Mouse (Mus musculus) kidney, embryonic 16.5 days (tissue): ENCODE results near the gene Porcn. TPM values are rescaled to one million over a fixed set of nuclear protein-coding genes. Genes with fewer than 3 reads are reported as not detected.

Source experiments
- ATAC-seq: fragments of 200-750 bp; cut with Nextera tagmentation; 2 replicates; pipeline ENCODE4 v1.8.0; 2017; ENCODE audit warnings: moderate TSS enrichment; ENCODE audit not compliant: low FRiP score, low TSS enrichment
- H3K27ac ChIP-seq: fragments of 300-500 bp; sonication (generic); 2 replicates; pipeline ENCODE4 v1.5.1; 2014; ENCODE audit warnings: low read length
- H3K27me3 ChIP-seq: fragments of 300-500 bp; sonication (generic); 2 replicates; pipeline ENCODE4 v1.6.1; 2014; ENCODE audit warnings: low read length, control low read depth, mixed read lengths; ENCODE audit not compliant: insufficient read depth
- H3K36me3 ChIP-seq: fragments of 300-500 bp; sonication (generic); 2 replicates; pipeline ENCODE4 v1.6.1; 2014; ENCODE audit warnings: low read length, control low read depth, mixed read lengths; ENCODE audit not compliant: insufficient read depth
- H3K4me1 ChIP-seq: fragments of 300-500 bp; sonication (generic); 2 replicates; pipeline ENCODE4 v1.6.1; 2014; ENCODE audit warnings: low read length, control low read depth, mixed read lengths; ENCODE audit not compliant: insufficient read depth
- H3K4me2 ChIP-seq: fragments of 300-500 bp; sonication (generic); replicated peaks from 2 replicates; pipeline ENCODE4 v1.6.1; 2014; ENCODE audit warnings: low read depth, low read length
- H3K4me3 ChIP-seq: fragments of 300-500 bp; sonication (generic); 2 replicates; pipeline ENCODE4 v1.5.1; 2014; ENCODE audit warnings: mild to moderate bottlenecking, low read length
- H3K9ac ChIP-seq: fragments of 300-500 bp; sonication (generic); replicated peaks from 2 replicates; pipeline ENCODE4 v1.6.1; 2014; ENCODE audit warnings: low read length
- H3K9me3 ChIP-seq: fragments of 300-500 bp; sonication (generic); 2 replicates; pipeline ENCODE4 v1.6.1; 2016; ENCODE audit warnings: low read length, control low read depth
- WGBS: fragments of 180-500 bp; shearing (Covaris S2); extraction: QIAGEN DNeasy Blood & Tissue Kit; methylation state at CpG from one replicate; pipeline ENCODE4 v1.1.7; 2014; 5-methylcytosine and 5-hydroxymethylcytosine counted together
- polyA plus RNA-seq: library from polyadenylated mRNA; unstranded; fragments of >200 nt; fragmentation: Nextera tagmentation; extraction: Ambion mirVana; gene quantifications from 2 replicates; pipeline ENCODE4 v1.2.1, GENCODE M21; 2015

Porcn gene
- polyA plus RNA-seq, result 8.4 and 9.7 TPM in 2 replicates

- H3K36me3 ChIP-seq, result no peaks in the 10 kb centered on the region
- no peaks in the 10 kb centered on the region for H3K9me3 ChIP-seq
- H3K4me3 ChIP-seq, result peak within 1 kb of the TSS; percentile 56
- H3K27ac ChIP-seq, result no peak within 1 kb of the TSS
- 16% methylated on average over 44 of the region's 46 CpGs for WGBS
- ATAC-seq, result peak; percentile 95
- peak within 1 kb of the TSS; percentile 59 for H3K9ac ChIP-seq
- no peaks in the 10 kb centered on the region for H3K27me3 ChIP-seq
- H3K4me2 ChIP-seq, result peak within 1 kb of the TSS; percentile 57
- no peaks in the 10 kb centered on the region for H3K4me1 ChIP-seq
These were observed at the start of gene Porcn for GRCm38 (mm10) chrX:8206015-8206693. Porcn (minus strand) TSS chrX:8206525.

DNA sequence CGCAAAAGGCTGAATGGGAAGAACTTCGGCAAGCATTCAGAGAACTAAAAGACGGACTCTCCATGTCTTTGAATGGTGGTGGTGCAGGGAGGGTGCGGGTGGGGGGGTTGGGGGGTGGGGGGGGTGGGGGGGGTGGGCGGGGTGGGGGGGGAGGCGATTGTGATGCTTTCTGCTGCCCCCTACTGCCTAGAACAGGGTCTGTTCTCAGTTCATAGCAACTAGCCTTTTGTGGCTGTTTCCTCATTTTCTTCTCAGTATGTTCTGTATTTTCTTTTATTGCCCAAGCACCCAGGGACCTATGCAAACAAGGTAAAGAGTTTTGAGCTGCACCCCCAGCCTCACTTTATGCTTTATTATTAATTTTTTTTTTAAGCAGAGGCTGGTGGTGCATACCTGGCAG, 49.5 kb upstream of the Porcn start:
- Histone ChIP-seq H3K36me3 (no peaks in the 10 kb centered on the region), H3K4me2 (no peak overlapping the region), H3K4me1 (peaks cover 6% of the 10 kb centered on the region; the same call in 1 of the 2 replicates), H3K4me3 (no peak overlapping the region), H3K27me3 (no peaks in the 10 kb centered on the region), H3K9ac (no peak overlapping the region), H3K27ac (no peak overlapping the region), H3K9me3 (no peaks in the 10 kb centered on the region; the same call in 1 of the 2 replicates)
- ATAC-seq, result no peak
- WGBS, result 46% methylated on average over 4 of the region's 6 CpGs

GRCm38 (mm10) chrX:8253711-8254110, 47.4 kb upstream of the Porcn start:
- Histone ChIP-seq H3K4me1 (peaks cover 6% of the 10 kb centered on the region; the same call in 1 of the 2 replicates), H3K27ac (no peak overlapping the region), H3K4me2 (no peak overlapping the region), H3K27me3 (no peaks in the 10 kb centered on the region), H3K9ac (no peak overlapping the region), H3K36me3 (0 out of 2 replicates have a peak, but pooled peaks cover 5% of the 10 kb centered on the region), H3K9me3 (no peaks in the 10 kb centered on the region; the same call in 1 of the 2 replicates), H3K4me3 (no peak overlapping the region)
- ATAC-seq, result no peak
- 72% methylated on average over 2 of the region's 2 CpGs for WGBS

- Histone ChIP-seq H3K9me3 (no peaks in the 10 kb centered on the region; the same call in 1 of the 2 replicates), H3K27ac (peak within 1 kb of the TSS; percentile 69), H3K36me3 (0 out of 2 replicates have a peak, but pooled peaks cover 5% of the 10 kb centered on the region), H3K4me3 (peak within 1 kb of the TSS; percentile 63), H3K27me3 (no peaks in the 10 kb centered on the region), H3K4me2 (peak within 1 kb of the TSS; percentile 61), H3K4me1 (peaks cover 6% of the 10 kb centered on the region; the same call in 1 of the 2 replicates), H3K9ac (peak within 1 kb of the TSS; percentile 82)
- WGBS, result 19% methylated on average over 45 of the region's 45 CpGs
- ATAC-seq, result peak; percentile 89
These were observed 46.3 kb upstream of the Porcn start, which contains the start of gene Ftsj1 for GRCm38 (mm10) chrX:8252334-8253285. Ftsj1 (minus strand) TSS chrX:8252406.

DNA sequence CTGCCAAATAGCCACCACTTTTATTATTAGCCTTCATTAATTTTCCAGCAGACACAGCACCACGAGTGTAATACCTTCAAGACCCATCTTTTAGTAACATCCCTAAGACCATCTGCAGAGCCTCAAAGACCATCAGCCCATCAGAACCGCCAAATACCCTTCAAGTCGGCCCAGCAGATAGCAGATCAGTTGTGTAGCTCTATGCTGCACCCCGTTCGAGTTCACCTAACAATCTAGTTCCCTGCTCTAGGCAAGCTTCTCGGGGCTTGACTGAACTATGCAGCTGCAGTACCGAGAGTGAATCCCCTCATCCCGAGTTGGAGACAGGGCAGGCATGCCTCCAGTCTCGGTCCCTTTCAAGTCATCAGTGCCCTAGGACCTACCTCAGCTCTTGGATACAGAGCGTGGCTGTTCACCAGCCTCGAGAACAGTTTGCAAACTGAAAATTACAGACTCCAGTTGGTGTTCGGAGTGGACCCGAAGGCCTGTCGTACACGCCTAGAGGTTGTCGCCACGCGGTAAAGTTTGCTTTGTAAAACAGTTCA, 45.5 kb upstream of the Porcn start:
- ATAC-seq, result peak; percentile 73
- no peaks in the 10 kb centered on the region for H3K27me3 ChIP-seq

GRCm38 (mm10) chrX:8248542-8249120, 42.3 kb upstream of the Porcn start:
- H3K27me3 ChIP-seq, result no peaks in the 10 kb centered on the region
- no peak for ATAC-seq
- 86% methylated on average over 8 of the region's 8 CpGs for whole genome bisulfite sequencing
- H3K9ac ChIP-seq, result no peak overlapping the region
- H3K4me2 ChIP-seq, result no peak overlapping the region
- no peaks in the 10 kb centered on the region; the same call in 1 of the 2 replicates for H3K9me3 ChIP-seq
- no peak overlapping the region for H3K4me3 ChIP-seq
- H3K36me3 ChIP-seq, result peaks cover 9% of the 10 kb centered on the region; the same call in 1 of the 2 replicates
- H3K27ac ChIP-seq, result no peak overlapping the region
- peaks cover 6% of the 10 kb centered on the region; the same call in 1 of the 2 replicates for H3K4me1 ChIP-seq

More for the DNA sequence above, 45.5 kb upstream of the Porcn start:
- H3K36me3 ChIP-seq, result 0 out of 2 replicates have a peak, but pooled peaks cover 5% of the 10 kb centered on the region
- no peak overlapping the region for H3K27ac ChIP-seq
- H3K9ac ChIP-seq, result peak overlapping the region; percentile 82
- H3K9me3 ChIP-seq, result no peaks in the 10 kb centered on the region; the same call in 1 of the 2 replicates
- H3K4me2 ChIP-seq, result peak overlapping the region; percentile 61
- peaks cover 6% of the 10 kb centered on the region; the same call in 1 of the 2 replicates for H3K4me1 ChIP-seq
- peak overlapping the region; percentile 63 for H3K4me3 ChIP-seq
- WGBS, result 29% methylated on average over 18 of the region's 18 CpGs

- Histone ChIP-seq H3K27ac (no peak overlapping the region), H3K4me2 (no peak overlapping the region), H3K36me3 (peaks cover 9% of the 10 kb centered on the region; the same call in 1 of the 2 replicates), H3K4me3 (no peak overlapping the region), H3K9me3 (no peaks in the 10 kb centered on the region; the same call in 1 of the 2 replicates), H3K4me1 (peaks cover 6% of the 10 kb centered on the region; the same call in 1 of the 2 replicates), H3K9ac (no peak overlapping the region), H3K27me3 (no peaks in the 10 kb centered on the region)
- 80% methylated on average over 2 of the region's 2 CpGs for WGBS
- ATAC-seq, result no peak
These were observed 41.4 kb upstream of the Porcn start for GRCm38 (mm10) chrX:8247680-8248079.

DNA sequence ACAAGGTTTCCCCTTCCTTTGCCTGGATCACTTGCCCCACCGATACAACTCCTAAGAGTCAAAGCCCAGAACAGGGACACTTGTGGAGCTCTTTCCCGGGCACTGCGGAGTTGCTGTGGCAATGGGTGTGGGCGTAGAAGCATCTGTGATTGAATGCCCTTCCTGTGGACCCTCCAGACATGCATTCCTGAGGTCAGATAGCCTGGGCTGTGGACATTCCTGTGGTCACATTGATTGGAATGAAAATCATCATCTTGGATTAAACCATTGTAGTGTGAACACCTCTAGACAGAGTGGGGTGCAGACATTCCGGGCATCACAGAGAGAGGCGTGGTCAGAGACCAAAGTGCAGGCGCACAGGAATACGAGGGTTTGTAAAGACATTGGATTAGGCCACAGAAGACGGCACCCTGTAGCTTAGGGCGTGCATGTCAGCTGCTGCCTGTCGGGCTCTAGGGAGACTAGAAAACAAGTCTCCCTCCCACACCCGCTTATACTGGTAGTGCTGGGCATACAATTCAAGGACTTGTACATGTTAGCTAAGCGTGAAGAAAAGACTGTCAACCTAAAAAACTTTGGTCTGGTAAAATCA, 32.6 kb upstream of the Porcn start:
- Histone ChIP-seq H3K4me3 (no peak overlapping the region), H3K9me3 (no peaks in the 10 kb centered on the region), H3K27me3 (no peaks in the 10 kb centered on the region), H3K4me1 (no peaks in the 10 kb centered on the region), H3K4me2 (no peak overlapping the region), H3K36me3 (no peaks in the 10 kb centered on the region), H3K27ac (no peak overlapping the region), H3K9ac (no peak overlapping the region)
- WGBS, result 79% methylated on average over 13 of the region's 13 CpGs
- no peak for ATAC-seq

GRCm38 (mm10) chrX:8236704-8237103, 30.4 kb upstream of the Porcn start:
- H3K9ac ChIP-seq, result no peak overlapping the region
- H3K27ac ChIP-seq, result no peak overlapping the region
- H3K4me3 ChIP-seq, result no peak overlapping the region
- H3K9me3 ChIP-seq, result no peaks in the 10 kb centered on the region
- no peaks in the 10 kb centered on the region for H3K4me1 ChIP-seq
- no peak overlapping the region for H3K4me2 ChIP-seq
- no peak for ATAC-seq
- no peaks in the 10 kb centered on the region for H3K27me3 ChIP-seq
- 85% methylated on average over 2 of the region's 2 CpGs for WGBS
- H3K36me3 ChIP-seq, result no peaks in the 10 kb centered on the region
